Mouse (Mus musculus): ENCODE results near the gene Appbp2.

GRCm38 (mm10) chr11:85267393-85267792, 32.5 kb upstream of the Appbp2 start:
- TF ChIP-seq POLR2A (IDR thresholded peaks at IDR 0.05; ENCODE audit: borderline replicate concordance, low read depth, low read length) (no peak), CTCF (IDR thresholded peaks at IDR 0.05; ENCODE audit: low read depth, low read length) (no peak)
